Mouse (Mus musculus): ENCODE results near the gene Il10.
"Not testable (repeated sequence)": the region's sequence is repeated elsewhere in the genome, so short reads cannot be mapped to it uniquely, and the experiment has no call there.

GRCm38 (mm10) chr1:131023250-131023858, 3.7 kb downstream of the Il10 start:
- TF ChIP-seq CTCF (IDR thresholded peaks at IDR 0.05; ENCODE audit: low read depth, low read length); POLR2A (IDR thresholded peaks at IDR 0.05; ENCODE audit: borderline replicate concordance, low read depth, low read length): not testable (repeated sequence)

Measured in bone marrow macrophage, adult 2 months (primary cell).